Mouse (Mus musculus) midbrain, embryonic 12.5 days (tissue): ENCODE data around the gene Astl. TPM values are rescaled to one million over a fixed set of nuclear protein-coding genes. Genes with fewer than 3 reads are reported as not detected.

Experiments
- ATAC-seq: fragments of 200-750 bp; cut with Nextera tagmentation; 2 replicates; pipeline ENCODE4 v1.8.0; 2017; ENCODE audit warnings: low read depth, moderate TSS enrichment, moderate library complexity; ENCODE audit not compliant: low FRiP score
- H3K27ac ChIP-seq: fragments of 300-500 bp; sonication (generic); replicated peaks from 2 replicates; pipeline ENCODE4 v1.5.1; 2016; ENCODE audit warnings: mild to moderate bottlenecking
- H3K27me3 ChIP-seq: fragments of 300-500 bp; sonication (generic); 2 replicates; pipeline ENCODE4 v1.6.1; 2016; ENCODE audit warnings: mild to moderate bottlenecking
- H3K36me3 ChIP-seq: fragments of 300-500 bp; sonication (generic); 2 replicates; pipeline ENCODE4 v1.6.1; 2016
- H3K4me1 ChIP-seq: fragments of 300-500 bp; sonication (generic); 2 replicates; pipeline ENCODE4 v1.6.1; 2016
- H3K4me2 ChIP-seq: fragments of 300-500 bp; sonication (generic); replicated peaks from 2 replicates; pipeline ENCODE4 v1.6.1; 2016; ENCODE audit warnings: mild to moderate bottlenecking, moderate library complexity
- H3K4me3 ChIP-seq: fragments of 300-500 bp; sonication (generic); 2 replicates; pipeline ENCODE4 v1.5.1; 2016; ENCODE audit warnings: mild to moderate bottlenecking
- H3K9ac ChIP-seq: fragments of 300-500 bp; sonication (generic); replicated peaks from 2 replicates; pipeline ENCODE4 v1.6.1; 2016; ENCODE audit warnings: mild to moderate bottlenecking, moderate library complexity
- H3K9me3 ChIP-seq: fragments of 300-500 bp; sonication (generic); 2 replicates; pipeline ENCODE4 v1.6.1; 2016; ENCODE audit warnings: mild to moderate bottlenecking
- WGBS: fragments of 180-500 bp; shearing (Covaris S2); methylation state at CpG from one replicate; pipeline ENCODE4 v1.1.7; 2016; 5-methylcytosine and 5-hydroxymethylcytosine counted together
- polyA plus RNA-seq: library from polyadenylated mRNA; unstranded; fragments of >200 nt; fragmentation: Nextera tagmentation; extraction: Ambion mirVana; gene quantifications from 2 replicates; pipeline ENCODE4 v1.2.1, GENCODE M21; 2016

Gene Astl
- polyA plus RNA-seq, 1 experiment from 2014 or later: not detected

DNA sequence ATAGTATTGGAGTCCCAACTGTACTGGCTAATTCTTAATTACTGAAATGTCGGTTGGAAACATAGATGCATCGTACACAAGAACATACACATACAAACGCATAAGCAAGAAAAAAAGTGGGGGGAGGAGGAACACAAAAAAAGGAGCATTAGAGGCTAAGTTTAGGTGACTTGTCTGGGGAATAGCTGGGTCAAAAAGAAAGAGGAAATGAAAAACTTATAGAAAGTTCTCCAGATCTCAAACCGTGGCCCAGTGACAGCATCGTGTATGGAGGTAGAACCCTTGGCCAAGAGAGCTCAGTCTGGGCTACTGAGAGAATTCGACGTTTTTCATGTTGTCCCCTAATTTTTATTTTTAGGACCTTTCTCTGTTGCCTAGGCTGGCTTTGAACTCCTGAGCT is 27.8 kb upstream of the Astl start:
- Histone ChIP-seq H3K9ac (no peak overlapping the region), H3K9me3 (no peaks in the 10 kb centered on the region), H3K4me1 (no peaks in the 10 kb centered on the region), H3K4me3 (no peak overlapping the region), H3K27ac (no peak overlapping the region), H3K27me3 (no peaks in the 10 kb centered on the region), H3K4me2 (no peak overlapping the region), H3K36me3 (no peaks in the 10 kb centered on the region)
- WGBS: 92% methylated on average over 7 of the region's 7 CpGs
- ATAC-seq: no peak

DNA sequence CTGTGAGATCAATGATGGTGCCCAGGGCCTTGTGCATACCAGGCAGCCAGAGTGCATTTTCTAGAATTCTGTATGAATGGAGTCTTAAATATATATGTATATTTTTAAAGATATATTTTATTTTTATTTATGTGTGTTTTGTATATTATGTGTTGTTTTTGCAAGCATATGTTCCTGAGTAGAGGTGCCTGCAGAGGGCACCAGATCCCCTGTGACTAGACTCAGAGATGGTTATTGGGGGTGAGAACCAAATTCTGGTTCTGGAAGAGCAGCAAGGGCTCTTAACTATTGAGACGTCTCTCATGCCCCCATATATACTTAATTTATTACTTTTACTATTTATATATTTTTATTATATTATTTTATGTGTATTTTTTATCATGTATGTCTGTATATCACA is 27.2 kb upstream of the Astl start:
- Histone ChIP-seq H3K27me3 (no peaks in the 10 kb centered on the region), H3K27ac (no peak overlapping the region), H3K4me2 (no peak overlapping the region), H3K4me1 (no peaks in the 10 kb centered on the region), H3K9me3 (no peaks in the 10 kb centered on the region), H3K9ac (no peak overlapping the region), H3K4me3 (no peak overlapping the region), H3K36me3 (no peaks in the 10 kb centered on the region)
- no peak for ATAC-seq
- WGBS: 87% methylated on average over 1 of the region's 1 CpGs

DNA sequence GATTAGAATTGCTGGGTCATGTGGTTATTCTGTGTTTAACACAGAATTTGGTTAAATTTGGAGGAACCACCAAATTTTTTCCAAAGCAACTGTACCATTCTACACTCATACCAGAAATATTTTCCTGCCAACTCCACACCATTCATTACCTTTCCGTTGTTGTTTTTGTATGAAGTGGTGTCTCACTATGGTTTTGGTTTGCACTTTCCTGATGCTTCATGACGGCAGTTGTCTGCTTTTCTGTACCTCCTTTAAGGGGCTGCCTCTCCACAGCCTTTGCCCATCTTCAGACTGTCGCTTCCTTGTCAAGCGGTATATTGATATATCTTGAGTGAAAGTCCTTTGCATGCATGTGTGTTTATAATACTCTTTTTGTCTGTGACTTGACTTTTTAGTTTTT is 25.6 kb upstream of the Astl start:
- no peak overlapping the region for H3K9ac ChIP-seq
- H3K4me1 ChIP-seq: no peaks in the 10 kb centered on the region
- H3K27ac ChIP-seq: no peak overlapping the region
- ATAC-seq: no peak
- H3K4me3 ChIP-seq: no peak overlapping the region
- no peaks in the 10 kb centered on the region for H3K36me3 ChIP-seq
- H3K4me2 ChIP-seq: no peak overlapping the region
- whole genome bisulfite sequencing: 94% methylated on average over 4 of the region's 4 CpGs
- no peaks in the 10 kb centered on the region for H3K9me3 ChIP-seq
- no peaks in the 10 kb centered on the region for H3K27me3 ChIP-seq

DNA sequence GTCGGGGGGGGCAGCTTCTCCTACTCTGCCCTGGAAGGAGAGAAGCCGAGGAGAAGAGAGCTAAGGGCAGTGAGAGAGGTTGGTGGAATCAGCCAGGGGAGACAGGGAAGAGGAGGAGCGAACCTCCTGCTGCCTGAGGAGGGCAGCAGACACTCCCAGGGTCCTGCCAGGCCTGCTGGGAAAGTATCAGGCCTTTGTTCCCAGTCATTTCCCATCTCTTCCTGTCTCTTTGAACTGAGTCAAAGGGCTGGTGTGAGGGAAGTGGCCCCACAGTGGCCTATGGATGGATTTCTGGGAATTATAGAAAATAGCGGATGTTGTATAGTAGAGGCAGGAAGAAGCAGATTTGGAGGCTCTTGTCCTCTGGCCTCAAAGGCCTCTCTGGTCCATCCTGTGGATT is 24.6 kb upstream of the Astl start:
- Histone ChIP-seq H3K4me1 (no peaks in the 10 kb centered on the region), H3K9me3 (no peaks in the 10 kb centered on the region), H3K4me3 (no peak overlapping the region), H3K27me3 (no peaks in the 10 kb centered on the region), H3K27ac (no peak overlapping the region), H3K36me3 (no peaks in the 10 kb centered on the region), H3K9ac (no peak overlapping the region), H3K4me2 (no peak overlapping the region)
- no peak for ATAC-seq
- WGBS: 57% methylated on average over 4 of the region's 4 CpGs

DNA sequence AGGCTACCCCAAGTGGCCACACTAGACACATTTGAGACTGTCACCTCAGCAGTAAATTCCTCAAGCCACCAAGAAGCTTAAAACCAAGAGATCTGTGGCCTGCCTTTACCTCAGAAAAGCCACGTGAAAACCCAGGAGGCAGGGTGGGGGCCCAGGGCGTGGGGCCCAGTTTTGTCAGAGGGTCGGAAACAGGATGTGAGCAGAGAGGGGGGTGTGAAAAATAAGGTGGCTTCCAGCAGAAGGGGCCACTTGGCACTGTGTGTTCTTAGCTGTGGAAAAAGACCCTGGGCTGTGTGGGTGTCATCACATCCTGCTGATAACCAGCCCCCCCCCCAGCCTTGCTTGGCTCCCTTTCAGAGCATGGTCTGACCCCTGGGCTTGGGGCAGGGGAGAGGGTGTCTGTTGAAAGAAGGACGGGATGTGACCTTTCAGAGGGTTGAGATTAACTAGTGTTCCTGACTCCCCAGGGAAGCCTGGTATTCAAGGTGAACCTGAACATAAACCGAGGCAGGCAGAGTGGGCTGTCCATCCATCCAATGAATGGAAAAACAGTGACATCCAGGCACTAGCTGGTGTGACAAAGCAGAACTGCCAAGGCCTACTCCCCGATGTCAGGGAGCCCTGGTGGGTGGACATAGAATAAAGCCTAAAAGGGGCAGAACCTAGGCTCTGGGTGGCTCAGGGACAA is 23.8 kb upstream of the Astl start:
- Histone ChIP-seq H3K36me3 (no peaks in the 10 kb centered on the region), H3K27me3 (no peaks in the 10 kb centered on the region), H3K4me2 (no peak overlapping the region), H3K9ac (no peak overlapping the region), H3K27ac (no peak overlapping the region), H3K9me3 (no peaks in the 10 kb centered on the region), H3K4me1 (no peaks in the 10 kb centered on the region), H3K4me3 (no peak overlapping the region)
- no peak for ATAC-seq
- WGBS: 78% methylated on average over 6 of the region's 6 CpGs

DNA sequence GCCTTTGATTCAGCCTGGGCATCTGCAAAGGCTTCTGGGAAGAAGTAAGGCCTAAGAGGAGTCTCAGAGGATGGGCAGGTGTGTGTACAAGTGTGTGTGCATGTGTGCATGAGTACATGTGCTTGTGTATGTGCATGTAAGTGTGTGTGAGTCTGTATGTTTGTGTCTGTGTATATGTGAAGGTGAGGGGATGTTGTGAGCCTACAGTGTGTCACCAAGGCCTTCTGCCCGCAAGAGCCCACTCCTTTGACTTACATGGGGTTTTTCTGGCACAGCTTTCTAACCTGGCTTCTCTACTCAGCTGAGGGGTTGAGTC is 23.3 kb upstream of the Astl start:
- no peaks in the 10 kb centered on the region for H3K4me1 ChIP-seq
- H3K9me3 ChIP-seq: no peaks in the 10 kb centered on the region
- H3K27ac ChIP-seq: no peak overlapping the region
- H3K4me3 ChIP-seq: no peak overlapping the region
- H3K9ac ChIP-seq: no peak overlapping the region
- H3K4me2 ChIP-seq: no peak overlapping the region
- 93% methylated on average over 1 of the region's 1 CpGs for WGBS
- no peaks in the 10 kb centered on the region for H3K36me3 ChIP-seq
- H3K27me3 ChIP-seq: no peaks in the 10 kb centered on the region
- ATAC-seq: no peak

DNA sequence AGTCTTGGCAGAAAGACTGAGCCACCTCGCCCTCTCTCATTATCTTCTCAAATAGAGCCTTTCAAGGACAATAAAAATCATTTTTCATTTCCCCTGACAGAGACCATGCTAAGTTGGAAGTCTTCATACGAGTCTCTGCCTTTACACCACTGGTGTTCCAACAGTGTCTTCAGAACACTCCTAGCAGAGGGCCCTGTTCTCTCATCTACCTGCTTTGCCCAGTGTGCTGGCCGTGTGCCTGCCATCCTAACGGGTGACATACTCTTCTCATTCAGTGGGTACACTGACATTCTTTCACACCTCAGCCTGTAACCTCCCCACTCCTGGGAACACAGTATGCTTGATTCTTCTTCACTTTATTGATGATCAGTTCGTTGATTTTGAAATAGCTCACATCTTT is 22.0 kb upstream of the Astl start:
- Histone ChIP-seq H3K9me3 (no peaks in the 10 kb centered on the region), H3K4me3 (no peak overlapping the region), H3K27me3 (no peaks in the 10 kb centered on the region), H3K36me3 (no peaks in the 10 kb centered on the region), H3K27ac (no peak overlapping the region), H3K4me1 (no peaks in the 10 kb centered on the region), H3K9ac (no peak overlapping the region), H3K4me2 (no peak overlapping the region)
- 81% methylated on average over 5 of the region's 5 CpGs for WGBS
- ATAC-seq: no peak

DNA sequence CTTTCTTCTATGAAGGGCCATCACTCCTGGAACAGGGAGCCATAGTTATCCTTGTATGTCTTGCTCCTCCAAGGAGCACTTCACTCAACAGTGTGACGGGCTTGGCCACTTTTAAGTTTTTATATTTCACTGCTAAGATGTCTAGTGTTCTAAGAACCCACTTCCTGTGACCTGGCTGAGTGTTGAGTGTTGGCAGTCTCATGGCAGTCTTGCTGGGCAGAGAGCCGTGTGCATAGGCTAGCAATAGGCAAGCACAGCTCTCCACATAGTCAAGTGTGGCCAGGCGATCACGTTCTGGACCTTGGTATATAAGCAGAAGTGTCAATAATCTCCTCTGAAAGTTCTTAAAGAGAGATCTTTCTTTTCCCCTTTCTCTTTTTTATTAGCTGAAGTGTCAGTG is 20.3 kb upstream of the Astl start:
- H3K4me3 ChIP-seq: no peak overlapping the region
- no peak overlapping the region for H3K9ac ChIP-seq
- WGBS: 90% methylated on average over 4 of the region's 4 CpGs
- H3K27me3 ChIP-seq: no peaks in the 10 kb centered on the region
- no peak for ATAC-seq
- H3K4me1 ChIP-seq: no peaks in the 10 kb centered on the region
- H3K4me2 ChIP-seq: no peak overlapping the region
- H3K9me3 ChIP-seq: no peaks in the 10 kb centered on the region
- no peaks in the 10 kb centered on the region for H3K36me3 ChIP-seq
- H3K27ac ChIP-seq: no peak overlapping the region

DNA sequence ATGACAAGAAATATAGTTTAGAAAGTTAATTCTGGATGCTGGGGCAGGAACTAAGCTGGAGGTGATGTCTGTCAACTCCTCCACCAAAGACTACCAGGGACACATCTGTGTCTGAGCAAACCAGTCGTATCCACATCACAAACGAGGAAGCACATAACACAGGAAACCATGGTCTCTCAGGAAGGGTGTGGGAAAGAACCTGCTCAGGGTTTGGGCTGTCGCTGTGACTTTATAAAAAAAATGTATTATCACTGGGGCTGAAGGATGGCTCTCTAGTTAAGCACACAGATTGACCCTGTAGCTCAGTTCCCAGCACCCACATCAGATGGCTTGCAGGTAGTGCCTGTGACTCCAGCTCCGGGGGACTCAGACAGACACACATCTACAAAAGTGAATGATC is 19.4 kb upstream of the Astl start:
- no peak for ATAC-seq
- no peak overlapping the region for H3K27ac ChIP-seq
- no peak overlapping the region for H3K4me3 ChIP-seq
- no peak overlapping the region for H3K9ac ChIP-seq
- no peaks in the 10 kb centered on the region for H3K4me1 ChIP-seq
- WGBS: 79% methylated on average over 4 of the region's 4 CpGs
- no peaks in the 10 kb centered on the region for H3K9me3 ChIP-seq
- no peaks in the 10 kb centered on the region for H3K27me3 ChIP-seq
- H3K4me2 ChIP-seq: no peak overlapping the region
- H3K36me3 ChIP-seq: no peaks in the 10 kb centered on the region

- Histone ChIP-seq H3K4me2 (no peak overlapping the region), H3K9ac (no peak overlapping the region), H3K4me1 (no peaks in the 10 kb centered on the region), H3K27ac (no peak overlapping the region), H3K27me3 (no peaks in the 10 kb centered on the region), H3K9me3 (no peaks in the 10 kb centered on the region), H3K4me3 (no peak overlapping the region), H3K36me3 (no peaks in the 10 kb centered on the region)
- ATAC-seq: no peak
- WGBS: 86% methylated on average over 6 of the region's 6 CpGs
Observed at GRCm38 (mm10) chr2:127322671-127323285, 15.7 kb upstream of the Astl start.

DNA sequence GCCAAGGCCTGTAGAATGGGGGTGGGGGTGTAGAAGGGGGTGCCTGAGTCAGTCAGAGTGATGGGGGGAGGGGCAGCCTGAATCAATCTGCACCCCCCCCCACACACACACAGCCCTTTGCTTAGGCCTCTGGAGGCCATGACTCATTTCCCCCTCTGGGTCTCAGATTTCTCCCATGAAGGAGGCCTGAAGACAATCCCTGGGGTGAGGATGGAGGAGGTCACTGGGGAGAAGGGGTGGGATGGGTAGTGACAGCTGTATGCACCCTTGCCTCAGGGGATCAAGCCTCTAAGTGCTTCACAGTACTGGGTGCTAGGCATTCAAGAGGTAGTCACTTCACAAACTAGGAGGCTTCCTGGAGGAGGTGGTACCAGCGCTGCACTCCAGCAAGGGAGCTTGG is 14.8 kb upstream of the Astl start:
- no peak overlapping the region for H3K4me2 ChIP-seq
- H3K27me3 ChIP-seq: no peaks in the 10 kb centered on the region
- no peaks in the 10 kb centered on the region for H3K4me1 ChIP-seq
- no peaks in the 10 kb centered on the region for H3K36me3 ChIP-seq
- H3K9ac ChIP-seq: no peak overlapping the region
- no peak overlapping the region for H3K4me3 ChIP-seq
- H3K27ac ChIP-seq: no peak overlapping the region
- ATAC-seq: no peak
- no peaks in the 10 kb centered on the region for H3K9me3 ChIP-seq
- 91% methylated on average over 1 of the region's 1 CpGs for WGBS

DNA sequence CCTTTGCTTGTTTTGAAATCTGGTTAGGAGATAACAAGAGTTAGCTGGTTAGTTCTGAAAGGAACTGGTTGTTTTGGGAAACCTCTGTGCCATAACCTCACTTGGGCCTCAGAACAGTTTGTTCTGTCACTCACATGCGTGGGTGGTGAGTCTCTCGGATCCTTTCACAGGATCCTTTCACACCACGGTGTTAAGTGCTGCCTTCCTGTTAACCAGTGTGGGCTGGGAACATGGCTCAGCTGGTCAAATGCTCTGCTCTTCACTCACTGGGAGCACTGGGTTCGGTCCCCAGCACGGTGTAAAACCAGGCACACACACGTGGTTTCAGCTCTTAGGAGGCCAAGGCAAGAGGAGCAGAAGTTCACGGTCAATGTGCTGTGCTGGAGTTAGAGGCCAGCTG is 14.0 kb upstream of the Astl start:
- Histone ChIP-seq H3K27ac (no peak overlapping the region), H3K27me3 (no peaks in the 10 kb centered on the region), H3K4me2 (no peak overlapping the region), H3K4me1 (no peaks in the 10 kb centered on the region), H3K9ac (no peak overlapping the region), H3K9me3 (no peaks in the 10 kb centered on the region), H3K36me3 (no peaks in the 10 kb centered on the region), H3K4me3 (no peak overlapping the region)
- 85% methylated on average over 7 of the region's 7 CpGs for WGBS
- no peak for ATAC-seq
